Mouse (Mus musculus) heart, postnatal 4 days (tissue): ENCODE results near the gene Tesc. TPM values are rescaled to one million over a fixed set of nuclear protein-coding genes. Genes with fewer than 3 reads are reported as not detected.

Source experiments
- DNase-seq: peaks from one replicate; pipeline ENCODE4 v3.0.0; 2021
- total RNA-seq, 2 experiments: library from RNA; stranded (reverse); gene quantifications; 2 replicates each; pipeline ENCODE4 v1.2.3; 2021

Tesc gene
- total RNA-seq, result 10 to 100 TPM; 57.1 to 58.8 TPM

GRCm38 (mm10) chr5:118027698-118028190 lies at the start of gene Tesc:
Gene Tesc, plus strand, starts transcription at chr5:118027743.
- DNase-seq, result peak; percentile 43

GRCm38 (mm10) chr5:117978159-117978697 lies 49.3 kb upstream of the Tesc start:
- no peak for DNase-seq

GRCm38 (mm10) chr5:117979082-117979481 lies 48.5 kb upstream of the Tesc start:
- no peak for DNase-seq

- no peak for DNase-seq
Measured at GRCm38 (mm10) chr5:117980921-117981320, 46.6 kb upstream of the Tesc start.

GRCm38 (mm10) chr5:117981943-117982342 lies 45.6 kb upstream of the Tesc start:
- DNase-seq, result no peak

GRCm38 (mm10) chr5:117986327-117986726 lies 41.2 kb upstream of the Tesc start:
- no peak for DNase-seq

GRCm38 (mm10) chr5:117987891-117988290 lies 39.7 kb upstream of the Tesc start:
- DNase-seq, result no peak

GRCm38 (mm10) chr5:117988367-117988766 lies 39.2 kb upstream of the Tesc start:
- no peak for DNase-seq

GRCm38 (mm10) chr5:117989773-117990172 lies 37.8 kb upstream of the Tesc start:
- peak; percentile 68 for DNase-seq

- no peak for DNase-seq
Measured at GRCm38 (mm10) chr5:117990957-117991356, 36.6 kb upstream of the Tesc start.

GRCm38 (mm10) chr5:117993550-117993949 lies 34.0 kb upstream of the Tesc start:
- no peak for DNase-seq

GRCm38 (mm10) chr5:117995372-117995901 lies 32.1 kb upstream of the Tesc start:
- no peak for DNase-seq

GRCm38 (mm10) chr5:117995911-117996310 lies 31.6 kb upstream of the Tesc start:
- DNase-seq, result no peak

GRCm38 (mm10) chr5:117996581-117996980 lies 31.0 kb upstream of the Tesc start:
- no peak for DNase-seq

GRCm38 (mm10) chr5:117997434-117997970 lies 30.0 kb upstream of the Tesc start:
- peak; percentile 27 for DNase-seq

- no peak for DNase-seq
Measured at GRCm38 (mm10) chr5:117999061-117999460, 28.5 kb upstream of the Tesc start.

- DNase-seq, result no peak
Measured at GRCm38 (mm10) chr5:117999584-117999983, 28.0 kb upstream of the Tesc start.

GRCm38 (mm10) chr5:118002059-118002458 lies 25.5 kb upstream of the Tesc start:
- DNase-seq, result peak; percentile 85

GRCm38 (mm10) chr5:118004619-118005018 lies 22.9 kb upstream of the Tesc start:
- DNase-seq, result peak; percentile 78

- DNase-seq, result no peak
Measured at GRCm38 (mm10) chr5:118005728-118006127, 21.8 kb upstream of the Tesc start.

- no peak for DNase-seq
Measured at GRCm38 (mm10) chr5:118008344-118008743, 19.2 kb upstream of the Tesc start.

- DNase-seq, result no peak
Measured at GRCm38 (mm10) chr5:118010872-118011271, 16.7 kb upstream of the Tesc start.

GRCm38 (mm10) chr5:118011796-118012195 lies 15.7 kb upstream of the Tesc start:
- DNase-seq, result no peak

- peak; percentile 75 for DNase-seq
Measured at GRCm38 (mm10) chr5:118015028-118015427, 12.5 kb upstream of the Tesc start.
